Mouse (Mus musculus) adrenal gland, postnatal 36 days (tissue): Measurements from ENCODE around the gene Edf1. TPM values are rescaled to one million over a fixed set of nuclear protein-coding genes. Genes with fewer than 3 reads are reported as not detected.
"Not testable (repeated sequence)": the region's sequence is repeated elsewhere in the genome, so short reads cannot be mapped to it uniquely, and the experiment has no call there.

ENCODE experiments used
- DNase-seq, 2 experiments: peaks; one replicate each; pipeline ENCODE4 v3.0.0; 2021; ENCODE audit warnings: mixed read lengths in 1 of 2
- long read RNA-seq, 2 experiments: library from polyadenylated mRNA; stranded (forward); transcript quantifications; one replicate each; pipeline ENCODE4 v2.0.0; 2021; ENCODE audit warnings: borderline sequencing depth in 2 of 2
- total RNA-seq, 2 experiments: library from RNA; stranded (reverse); gene quantifications; 2 replicates each; pipeline ENCODE4 v1.2.3; 2021

Gene Edf1
- total RNA-seq = 100 to 1,000 TPM; 276 to 288 TPM
- long read RNA-seq, experiment 1, transcript Edf1-205 (4 exons, 765 nt) = minor isoform, 7 of 424 reads
- long read RNA-seq, experiment 1, transcript Edf1-201 (5 exons, 722 nt) = major isoform, 401 of 424 reads
- long read RNA-seq, experiment 1, partial matches to known transcripts = 3 of 424 reads
- long read RNA-seq, experiment 1, other reads (novel, unspliced or antisense) = 13 of 424 reads
- long read RNA-seq, experiment 2, transcript Edf1-201 (5 exons, 722 nt) = major isoform, 144 of 162 reads
- long read RNA-seq, experiment 2, transcript Edf1-205 (4 exons, 765 nt) = minor isoform, 5 of 162 reads
- long read RNA-seq, experiment 2, partial matches to known transcripts = 2 of 162 reads
- long read RNA-seq, experiment 2, other reads (novel, unspliced or antisense) = 9 of 162 reads

DNA sequence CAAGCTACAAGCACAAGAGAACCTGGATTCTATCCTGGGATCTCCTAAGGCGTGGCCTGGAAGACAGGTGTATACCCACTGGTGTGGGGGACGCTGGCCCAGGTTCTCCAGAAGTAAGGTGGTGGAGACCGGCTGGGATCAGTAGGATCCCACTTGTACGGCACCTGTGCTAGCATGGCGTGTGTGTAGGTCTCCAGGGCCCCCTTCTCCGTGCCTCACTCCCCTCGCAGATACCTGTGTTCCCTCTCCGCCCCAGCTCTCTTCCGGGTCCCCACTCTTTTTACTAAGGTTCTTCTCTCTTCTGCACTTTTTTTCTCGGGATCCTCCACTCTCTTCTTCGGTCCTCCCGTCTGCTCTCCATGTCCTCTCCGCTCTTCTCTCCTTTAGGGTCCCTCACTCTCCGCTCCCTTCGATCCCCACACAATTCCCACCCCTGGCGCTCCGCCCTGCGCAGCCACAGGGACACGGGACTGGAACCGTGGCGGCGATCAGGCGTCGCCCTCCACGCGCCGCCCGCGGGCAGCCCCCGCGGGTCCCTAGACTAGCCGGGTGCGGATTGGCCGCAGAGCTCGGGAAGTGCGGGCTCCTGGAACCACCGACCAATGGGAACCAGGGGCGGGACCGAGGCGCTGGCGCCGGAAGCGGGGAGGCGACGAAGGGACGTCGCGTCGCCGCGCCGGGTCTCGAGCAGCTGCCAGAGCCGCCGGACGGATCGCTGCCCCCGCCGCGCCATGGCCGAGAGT, at the start of gene Edf1:
Gene Edf1, plus strand, starts transcription at position 627 of the 743 bp plus-strand sequence.
- DNase-seq = peak; percentile 98 to 99

DNA sequence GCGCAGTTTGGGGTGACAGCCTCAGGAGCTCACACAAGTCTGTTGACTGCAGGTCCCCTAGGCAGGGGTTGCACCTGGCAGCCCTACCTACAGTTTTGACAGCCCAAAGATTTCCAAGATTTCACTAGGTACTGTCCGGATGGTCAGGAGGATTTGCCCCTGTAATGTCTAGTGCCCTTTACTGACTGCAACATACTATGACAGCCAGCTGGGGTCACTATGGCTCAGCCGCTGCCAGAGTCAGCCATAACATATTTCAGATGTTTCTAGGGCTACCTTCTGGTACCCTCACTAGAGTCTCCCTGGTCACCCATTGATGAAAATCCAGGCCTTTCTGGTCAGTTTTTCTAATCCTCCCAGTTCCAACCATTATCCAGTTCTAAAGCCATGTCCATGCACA, 47.7 kb upstream of the Edf1 start:
- DNase-seq = no peak

DNA sequence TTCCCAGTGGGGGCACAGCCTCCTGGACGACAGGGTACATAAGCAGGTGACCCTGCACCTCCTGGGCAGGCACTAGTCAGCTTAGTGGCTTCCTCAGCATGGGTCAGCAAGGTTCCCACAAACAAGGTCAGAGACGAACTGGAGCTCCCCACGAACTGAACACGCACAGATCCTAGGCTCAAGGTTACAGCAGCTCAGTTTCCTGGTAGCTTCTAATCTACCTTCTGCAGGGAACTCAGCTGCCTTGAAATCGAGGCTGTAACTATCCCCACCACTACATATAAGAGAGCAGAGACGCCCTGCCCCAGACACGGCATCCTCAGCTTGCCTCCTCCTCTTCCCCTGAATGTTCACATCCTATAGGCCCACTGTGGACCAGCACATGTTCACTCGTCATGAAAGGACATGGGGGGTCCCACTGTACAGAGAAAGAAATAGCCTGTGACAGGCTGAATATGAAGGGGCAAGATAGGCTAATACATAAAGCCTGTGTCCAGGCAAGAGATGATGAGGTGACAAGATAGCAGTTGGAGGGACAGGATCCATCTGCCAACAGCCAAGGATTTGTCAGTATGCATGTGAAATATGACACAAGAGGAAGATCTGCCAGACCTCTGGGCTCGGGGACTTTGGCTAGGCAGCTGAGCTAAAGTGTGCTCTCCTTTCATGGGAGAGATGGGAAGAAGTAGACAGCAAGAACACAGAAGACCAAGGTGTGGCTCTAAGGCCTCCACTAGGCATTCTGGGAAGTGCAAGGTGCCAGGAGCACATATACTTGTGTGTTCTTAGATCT, 30.9 kb upstream of the Edf1 start:
- DNase-seq = peak in 1 of 2 experiments; percentile 43

DNA sequence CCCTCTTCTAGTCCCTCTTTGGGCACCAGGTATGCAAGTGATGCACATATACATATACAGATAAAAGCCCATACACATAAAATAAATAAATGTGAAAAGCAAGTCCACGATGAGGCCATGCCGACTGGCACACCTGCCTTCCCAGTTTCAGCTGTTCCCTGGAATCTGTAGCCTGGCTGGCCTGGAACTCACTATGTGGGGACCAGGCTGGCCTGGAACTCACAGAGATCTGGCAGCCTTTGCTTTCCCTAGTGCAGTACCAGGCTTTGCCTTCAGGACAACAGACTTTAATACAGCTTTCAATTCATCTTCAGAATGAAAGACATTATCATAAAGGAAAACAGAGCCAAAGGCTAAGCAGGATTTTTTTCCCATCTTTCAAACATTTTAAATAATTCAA, 23.9 kb upstream of the Edf1 start:
- DNase-seq = no peak

DNA sequence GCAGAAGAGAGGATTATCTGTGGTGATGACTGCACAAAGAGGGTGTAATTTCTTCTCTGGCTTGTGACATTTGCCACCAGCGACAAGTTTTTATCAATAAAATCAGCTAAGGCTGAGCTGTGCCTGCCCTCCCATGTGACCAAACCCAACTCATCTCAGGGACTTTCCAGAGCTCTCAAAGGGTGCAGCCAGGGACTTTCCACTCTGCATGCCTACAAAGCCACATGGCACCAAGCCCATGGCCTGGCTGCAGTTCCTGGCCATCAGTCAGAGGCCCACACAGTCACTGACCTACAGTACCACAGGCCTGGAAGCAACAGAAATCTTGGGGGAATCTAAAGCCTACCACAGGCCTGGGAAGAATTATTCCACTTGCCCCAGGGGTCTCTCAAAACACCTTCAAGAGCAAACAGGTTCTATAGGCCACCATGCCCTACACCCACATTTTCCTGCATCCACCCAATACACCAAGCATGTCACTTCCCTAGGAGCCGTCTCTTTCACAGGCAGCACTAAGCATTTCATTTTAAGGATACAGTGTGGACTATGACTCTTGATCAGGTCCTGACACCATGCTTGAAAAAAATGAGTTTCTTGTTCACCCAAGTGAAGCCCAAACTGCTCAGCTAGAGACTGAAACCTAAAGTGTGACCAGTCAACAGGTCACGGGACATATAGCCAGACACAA, 23.3 kb upstream of the Edf1 start:
- peak; percentile 95 for DNase-seq

DNA sequence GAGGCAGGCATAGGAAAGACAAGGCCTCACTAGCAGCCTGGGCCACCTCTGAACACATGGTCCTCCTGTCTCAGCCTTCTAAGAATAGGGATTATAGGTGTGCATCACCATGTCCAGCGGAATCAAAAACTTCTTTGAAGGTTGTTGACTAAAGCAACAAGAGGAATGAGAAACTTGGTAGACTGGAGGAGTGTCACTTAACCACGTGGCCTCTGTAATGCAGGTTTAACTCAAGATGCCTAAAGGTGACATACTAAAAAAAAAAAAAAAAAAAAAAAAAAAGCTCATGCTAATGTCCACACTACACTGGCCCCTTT, 22.8 kb upstream of the Edf1 start:
- no peak for DNase-seq

DNA sequence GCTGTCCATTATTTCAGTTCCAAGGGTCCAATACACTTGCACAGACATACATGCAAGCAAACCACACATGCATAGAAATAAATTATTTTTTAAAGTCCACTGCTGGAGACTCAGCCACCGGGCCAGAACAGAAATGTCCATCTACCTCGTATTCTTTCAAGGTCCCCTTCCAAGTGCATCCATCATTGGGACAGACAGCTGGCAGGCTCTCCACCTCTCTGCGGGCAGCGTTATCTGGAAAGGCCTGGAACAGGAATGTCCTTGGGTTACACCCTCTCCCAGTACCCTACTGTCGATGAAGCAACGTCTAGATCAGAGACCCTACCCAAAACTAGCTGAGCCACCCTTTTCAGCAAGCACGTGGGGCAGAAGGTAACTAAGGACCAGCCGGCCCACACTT, 21.1 kb upstream of the Edf1 start:
- peak; percentile 79 to 81 for DNase-seq

DNA sequence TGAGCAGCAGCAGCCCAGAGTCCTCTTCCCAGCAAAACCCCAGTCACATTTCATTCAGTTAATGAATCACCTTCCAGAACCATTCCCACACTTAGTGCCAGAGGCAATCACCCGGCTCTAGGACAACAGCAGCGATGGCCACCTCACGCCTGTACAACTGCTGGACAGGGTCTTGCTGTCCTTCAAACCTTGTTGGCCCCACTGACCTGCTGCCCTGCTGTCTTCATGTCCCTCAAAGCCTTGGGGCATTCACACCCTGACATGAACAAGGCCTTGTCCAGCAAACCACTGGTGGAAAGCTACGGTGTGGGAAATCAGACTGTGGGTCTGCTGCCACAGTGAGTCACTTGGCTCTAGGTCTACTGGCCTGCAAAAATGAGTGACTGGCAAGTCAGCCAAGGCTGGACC, 17.1 kb upstream of the Edf1 start:
- DNase-seq = peak; percentile 43 to 66

DNA sequence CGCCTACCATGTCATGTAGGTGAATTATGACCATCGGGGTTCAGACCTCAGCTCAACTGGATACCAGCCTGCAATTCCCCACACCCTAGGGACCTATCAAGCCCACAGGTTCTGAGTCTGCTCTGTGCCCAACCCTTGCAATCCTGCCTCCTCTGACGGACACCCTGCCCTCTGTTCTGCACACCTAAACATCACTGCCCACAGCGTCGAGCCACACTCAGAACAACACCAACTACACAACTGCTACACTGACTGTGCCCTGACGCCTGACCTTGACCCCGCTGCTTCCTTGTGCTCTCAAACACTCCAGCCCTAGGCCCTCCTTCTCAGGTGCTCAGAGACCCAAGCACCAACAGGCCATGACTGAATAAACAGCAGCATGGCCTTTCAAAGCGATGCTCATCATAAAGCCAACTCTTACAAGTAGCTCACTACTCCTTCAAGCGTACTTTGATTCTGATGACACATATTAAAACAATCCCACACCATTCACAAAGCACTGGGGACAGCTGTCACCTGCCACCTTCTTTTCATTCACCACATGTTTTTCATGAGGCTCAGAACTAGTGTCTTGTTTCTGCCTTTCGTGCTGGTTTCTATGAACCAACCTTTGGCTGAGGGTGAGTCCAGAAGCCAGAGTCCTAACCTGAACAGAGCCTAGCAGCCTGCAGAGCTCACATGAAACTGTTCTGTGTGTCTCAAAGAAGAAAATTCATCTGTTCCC, 15.8 kb upstream of the Edf1 start:
- no peak for DNase-seq

DNA sequence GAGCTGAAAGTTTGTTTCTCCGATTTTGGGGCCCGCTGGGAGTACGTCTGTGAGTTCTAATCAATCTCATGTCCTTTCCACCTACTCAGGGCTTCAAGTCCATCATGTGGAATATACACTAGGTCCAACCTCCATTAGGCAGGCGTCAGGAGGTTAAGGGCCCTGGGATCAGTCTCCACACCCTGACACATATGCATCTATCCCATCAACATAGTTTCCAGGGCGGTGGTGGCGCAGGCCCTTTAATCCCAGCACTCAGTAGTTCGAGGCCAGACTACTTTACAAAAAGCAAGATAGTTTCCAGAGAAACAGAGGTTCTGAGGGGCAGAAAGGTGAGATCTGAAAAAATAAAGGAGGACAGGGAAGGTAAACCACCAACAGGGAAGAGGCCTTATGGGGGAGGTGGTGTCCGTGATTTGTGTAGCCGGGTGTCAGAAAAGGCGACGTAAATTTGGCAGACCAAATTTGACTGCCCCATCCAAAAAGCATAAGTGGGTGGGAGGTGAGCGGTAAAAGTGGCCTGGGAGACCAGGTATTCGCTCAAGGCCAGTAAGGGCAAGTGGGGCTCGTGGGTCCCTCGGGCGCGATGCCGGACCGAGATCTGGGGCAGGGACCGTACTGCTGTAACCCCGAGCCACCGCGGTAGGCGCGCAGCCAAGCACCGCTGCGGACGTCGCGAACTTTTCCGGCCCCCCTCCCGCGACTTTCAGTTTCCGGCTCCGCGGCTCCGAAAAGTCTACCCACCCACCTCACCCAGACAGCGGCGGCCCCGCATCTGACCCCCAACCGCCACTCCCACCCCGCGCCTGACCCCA, 11.4 kb upstream of the Edf1 start:
- peak; percentile 84 to 92 for DNase-seq

DNA sequence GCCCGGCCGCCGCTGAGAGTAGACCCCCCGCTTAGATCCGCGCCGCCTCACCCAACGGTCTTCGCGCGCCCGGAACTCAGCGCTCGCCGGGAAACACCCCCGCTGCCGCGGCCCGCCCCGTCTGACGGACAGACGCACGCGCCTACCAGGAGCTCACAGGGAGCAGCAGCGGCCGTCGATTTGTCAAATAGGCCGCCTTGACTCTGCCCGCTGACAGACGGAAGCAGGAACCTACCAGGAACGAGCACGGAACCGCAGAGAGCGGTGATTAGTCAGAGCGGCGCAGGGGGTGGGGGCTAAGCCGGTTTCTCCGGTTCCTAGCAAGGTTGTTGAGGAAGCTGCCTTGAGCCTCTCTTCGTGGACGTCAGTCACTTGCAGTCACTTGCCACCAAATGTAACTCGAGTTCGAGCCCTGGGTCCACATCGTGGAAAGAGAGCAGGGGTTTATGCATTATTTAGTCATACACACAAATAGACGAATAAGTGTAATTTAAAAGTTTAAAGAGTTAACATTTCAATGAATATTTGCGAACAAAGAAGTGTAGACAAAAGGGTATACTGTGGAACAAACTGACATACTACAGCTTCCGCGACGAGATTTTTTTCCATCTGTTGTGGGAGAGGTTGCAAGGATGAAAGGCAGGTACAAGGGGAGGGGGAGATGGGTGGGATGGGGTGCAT, 10.7 kb upstream of the Edf1 start, which contains the start of gene Traf2:
Gene Traf2, minus strand, starts transcription at position 130 of the 681 bp plus-strand sequence.
- peak; percentile 99 for DNase-seq

DNA sequence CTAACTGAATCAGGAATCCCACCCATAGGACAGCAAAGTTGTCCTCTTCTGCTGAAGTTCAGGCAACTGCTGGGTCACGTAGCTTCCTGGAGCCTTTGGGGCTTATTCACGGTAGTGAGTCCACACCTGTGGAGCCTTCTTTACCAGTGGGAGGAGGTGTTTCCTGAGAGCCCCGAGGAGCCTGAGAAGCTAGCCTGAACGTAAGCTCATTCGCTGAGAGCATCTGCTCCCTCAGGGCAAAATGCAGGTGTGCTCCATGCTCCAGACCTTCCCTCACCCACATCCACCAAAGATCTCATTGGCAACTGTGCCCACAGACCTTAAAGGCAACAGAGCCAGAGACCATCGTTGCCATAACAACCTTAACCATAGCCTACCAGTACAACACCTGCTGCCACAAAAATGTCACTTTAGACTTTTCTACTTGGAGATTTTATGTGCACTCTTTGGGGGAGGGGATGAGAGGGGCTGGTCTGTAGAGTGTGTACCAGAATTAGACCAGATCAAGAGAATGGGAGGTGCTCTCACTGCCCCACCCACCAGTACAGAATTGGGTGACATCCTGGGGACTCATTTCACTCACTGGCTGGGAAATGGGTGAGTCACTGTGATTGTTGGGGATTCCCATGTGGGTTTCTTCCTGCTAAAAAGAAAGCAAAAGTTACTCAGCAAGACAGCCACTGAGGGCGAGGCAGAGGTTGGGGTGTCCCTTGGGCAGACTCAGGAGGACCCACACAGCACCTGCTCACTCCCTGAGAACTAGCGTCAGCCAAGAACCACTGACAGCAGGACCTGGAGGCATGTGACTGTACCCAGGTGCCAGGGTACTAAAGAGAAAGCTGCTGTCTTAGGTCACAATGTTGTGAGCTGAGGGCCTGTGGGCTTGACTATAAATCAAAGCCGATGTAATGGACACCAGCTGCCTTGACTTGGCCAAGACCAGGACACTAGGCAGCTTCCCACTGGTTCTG, 8.3 kb upstream of the Edf1 start:
- no peak for DNase-seq

DNA sequence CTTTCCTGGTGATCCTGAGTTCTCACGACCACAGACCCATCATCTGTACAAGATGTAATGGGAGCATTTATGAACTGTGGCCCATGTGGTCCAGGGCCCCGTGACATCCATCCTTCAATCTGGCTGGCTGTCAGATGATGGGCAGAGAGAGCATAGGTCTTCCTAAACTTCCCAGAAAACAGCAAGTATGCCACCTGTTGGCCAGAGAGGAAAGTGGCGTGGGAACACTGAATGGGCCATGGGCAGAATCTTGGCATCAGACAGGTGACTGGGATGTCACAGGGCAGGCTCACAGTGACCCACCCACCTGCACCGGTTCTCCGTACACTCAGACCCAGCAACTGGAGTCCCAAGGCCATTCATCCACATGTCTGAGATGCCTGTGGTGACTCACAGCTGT, 6.5 kb upstream of the Edf1 start:
- DNase-seq = peak; percentile 66 to 69

DNA sequence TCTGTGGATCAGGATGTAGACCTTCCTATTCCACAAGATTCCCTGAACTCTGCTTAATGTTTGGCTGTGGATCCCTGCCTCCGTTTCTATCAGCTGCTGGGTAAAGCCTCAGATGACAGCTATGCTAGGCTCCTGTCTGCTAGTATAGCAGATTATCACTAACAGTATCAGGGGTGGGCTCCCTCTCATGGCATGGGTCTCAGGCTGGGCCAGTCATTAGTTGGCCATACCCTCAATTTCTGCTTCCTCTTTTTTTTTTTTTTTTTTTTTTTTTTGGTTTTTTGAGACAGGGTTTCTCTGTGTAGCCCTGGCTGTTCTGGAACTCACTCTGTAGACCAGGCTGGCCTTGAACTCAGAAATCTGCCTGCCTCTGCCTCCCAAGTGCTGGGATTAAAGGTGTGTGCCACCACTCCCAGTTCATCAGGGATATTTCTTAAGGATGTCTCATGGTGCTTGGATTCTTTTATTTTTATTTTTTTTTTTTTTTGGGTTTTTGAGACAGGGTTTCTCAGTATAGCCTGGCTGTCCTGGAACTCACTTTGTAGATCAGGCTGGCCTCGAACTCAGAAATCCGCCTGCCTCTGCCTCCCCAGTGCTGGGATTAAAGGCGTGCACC, 4.4 kb upstream of the Edf1 start:
- DNase-seq = not testable (repeated sequence)

DNA sequence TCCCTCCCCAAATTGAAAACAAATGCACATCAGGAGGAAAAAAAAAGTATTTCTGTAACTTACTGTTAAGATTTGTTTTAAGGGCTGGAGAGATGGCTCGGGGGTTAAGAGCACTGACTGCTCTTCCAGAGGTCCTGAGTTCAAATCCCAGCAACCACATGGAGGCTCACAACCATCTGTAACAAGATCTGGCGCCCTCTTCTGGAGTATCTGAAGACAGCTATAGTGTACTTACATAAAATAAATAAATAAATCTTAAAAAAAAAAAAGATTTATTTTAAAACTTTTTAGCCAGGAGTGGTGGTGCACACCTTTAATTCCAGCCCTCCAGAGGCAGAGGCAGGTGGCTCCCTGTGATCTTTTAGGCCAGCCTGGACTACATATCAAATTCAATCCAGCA, 2.2 kb upstream of the Edf1 start:
- DNase-seq = not testable (repeated sequence)

DNA sequence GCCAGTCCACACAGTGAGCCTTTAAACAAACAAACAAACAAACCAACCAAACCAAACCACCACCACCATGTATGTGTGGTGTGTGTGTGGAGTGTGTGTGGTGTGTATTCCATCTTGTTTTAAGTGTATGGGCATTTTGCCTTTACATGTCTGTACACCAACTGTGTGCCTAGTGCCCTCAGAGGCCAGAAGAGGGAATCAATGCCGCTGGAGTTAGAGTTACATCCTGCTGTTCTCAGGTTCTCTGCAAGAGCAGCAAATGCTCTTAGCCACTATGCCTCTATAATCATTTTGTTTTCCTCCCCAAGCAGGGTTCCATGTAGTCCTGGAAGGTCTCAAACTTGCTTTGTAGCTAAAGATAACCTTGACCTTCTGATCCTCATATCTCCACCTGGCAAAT, 1.4 kb upstream of the Edf1 start:
- no peak for DNase-seq

DNA sequence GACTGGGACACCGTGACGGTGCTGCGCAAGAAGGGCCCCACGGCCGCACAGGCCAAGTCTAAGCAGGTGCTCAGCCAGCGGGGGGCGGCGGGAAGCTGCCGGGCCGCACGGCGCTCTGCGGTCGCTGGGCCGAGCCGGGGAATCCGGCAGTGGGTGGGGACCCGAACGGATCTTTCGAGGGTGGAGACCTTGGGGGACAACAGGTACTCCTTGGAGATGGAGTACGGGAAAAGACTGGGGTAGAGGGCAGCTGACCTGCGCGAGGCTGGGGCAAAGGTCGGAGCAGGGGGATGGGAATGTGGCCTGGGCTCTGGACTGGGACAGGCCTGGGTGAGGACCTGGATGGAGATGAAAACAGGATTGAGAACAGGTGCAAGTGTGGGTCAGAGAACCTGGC, 315 bp downstream of the Edf1 start:
- no peak for DNase-seq

DNA sequence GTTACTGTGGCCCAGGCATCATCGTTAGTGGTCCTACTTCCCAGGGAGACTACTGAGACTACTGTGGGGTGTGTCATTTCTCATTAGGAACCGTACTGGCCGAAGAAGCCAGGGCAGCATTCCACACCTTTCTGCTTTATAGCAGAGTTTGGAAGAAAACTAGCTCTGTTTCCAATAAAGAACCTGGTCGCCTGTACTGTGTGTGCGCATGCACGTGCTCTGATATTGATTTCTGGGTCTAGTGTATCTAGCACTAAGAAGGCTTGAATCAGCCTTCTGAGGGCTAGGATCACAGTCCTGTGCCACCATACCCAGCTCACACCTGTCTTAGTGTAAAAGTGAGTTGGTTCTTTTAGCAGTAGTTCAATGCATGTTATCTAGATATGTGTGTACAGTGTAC, 1.1 kb downstream of the Edf1 start:
- DNase-seq = no peak
